Mouse (Mus musculus) CD8-positive naive resting alpha-beta T cell, adult 57 days (primary cell): ENCODE results near the gene 4930519G04Rik. TPM values are rescaled to one million over a fixed set of nuclear protein-coding genes. Genes with fewer than 3 reads are reported as not detected.

Experiments used
- total RNA-seq: library from RNA; stranded (reverse); gene quantifications from one replicate; pipeline ENCODE4 v1.2.4, GENCODE M21; 2023

4930519G04Rik gene
- total RNA-seq, result not detected

DNA sequence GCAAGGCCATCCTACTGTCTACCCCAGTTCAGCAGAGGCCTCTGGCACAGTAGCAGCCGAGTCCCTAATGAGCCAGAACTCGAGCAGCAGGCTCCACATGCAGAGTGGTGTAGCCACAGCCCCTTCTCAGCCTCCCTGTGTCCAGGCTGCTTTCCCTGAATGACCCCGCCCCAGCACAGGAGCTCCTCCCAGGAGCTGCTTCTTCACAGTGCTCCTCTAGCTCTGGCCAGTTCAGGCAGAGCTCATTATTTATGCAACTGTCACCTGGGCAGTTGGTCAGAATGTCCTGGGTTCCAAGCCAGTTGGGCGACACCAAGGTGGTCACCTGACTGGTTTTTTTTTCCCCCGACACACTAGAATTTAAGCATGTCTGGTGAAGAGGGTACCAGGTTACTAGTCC is at the start of gene 4930519G04Rik:
Gene 4930519G04Rik (plus strand): TSS at position 301 of the 400 bp plus-strand sequence.

GRCm38 (mm10) chr5:114822796-114823688 is 30.4 kb upstream of the 4930519G04Rik start, which contains the start of gene 1500011B03Rik:
TSS of gene 1500011B03Rik (minus strand) at chr5:114823468.

DNA sequence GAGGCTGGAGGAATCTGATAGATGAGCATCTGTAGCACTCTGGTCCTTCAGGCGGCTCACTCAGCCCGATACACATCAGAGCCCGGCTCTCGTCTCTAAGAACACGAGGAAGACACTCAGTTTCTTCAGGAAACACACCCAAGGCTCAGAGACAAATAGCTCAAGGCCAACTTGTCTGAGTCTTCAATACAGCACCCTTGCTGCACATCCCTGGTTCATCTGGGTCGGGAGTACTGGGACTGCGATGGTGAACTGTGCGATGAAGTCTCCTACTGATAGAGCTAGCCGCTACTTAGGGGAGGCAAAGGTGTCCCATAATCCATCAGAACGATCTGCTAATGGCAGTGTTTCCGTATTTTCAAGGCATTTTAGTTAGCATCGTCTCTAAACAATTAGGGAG is 5.1 kb downstream of the 4930519G04Rik start, which contains the start of gene Gm9936:
Gene Gm9936 (minus strand): TSS at position 101 of the 400 bp plus-strand sequence.

DNA sequence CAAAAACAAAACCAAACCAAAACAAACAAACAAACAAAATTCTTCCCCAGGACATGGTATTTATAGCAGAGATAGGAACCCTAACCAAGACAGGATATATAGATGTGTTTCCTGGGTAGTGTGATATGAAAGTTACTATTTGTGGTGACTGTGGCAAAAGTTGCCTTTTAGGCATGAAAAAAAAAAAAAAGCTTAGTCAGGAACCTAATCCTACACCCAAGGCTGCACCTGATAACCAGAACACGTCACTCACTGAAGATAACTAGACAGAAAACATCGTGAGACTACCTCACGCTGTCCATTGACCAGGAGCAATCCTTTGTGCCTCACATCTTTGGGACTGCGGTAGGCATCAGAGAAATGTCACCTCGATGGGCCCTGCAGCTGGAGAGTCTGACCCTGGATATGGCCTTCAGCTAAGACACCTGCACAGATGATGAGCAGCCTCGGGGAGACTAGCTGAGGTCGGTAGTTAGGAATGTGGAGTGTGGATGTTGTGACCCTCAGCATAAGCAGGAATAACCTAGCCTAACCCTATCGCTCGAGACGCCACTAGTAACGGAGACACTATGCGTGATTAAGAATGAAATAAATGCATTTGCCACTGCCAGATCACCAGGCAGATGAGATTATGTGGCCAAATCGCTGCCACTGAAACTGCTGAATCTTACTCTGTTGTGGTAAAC is 43.4 kb downstream of the 4930519G04Rik start, which contains the start of gene Oasl2:
Gene Oasl2 (plus strand): TSS at position 249 of the 686 bp plus-strand sequence.

GRCm38 (mm10) chr5:114922998-114923473 is 69.6 kb downstream of the 4930519G04Rik start, which contains the start of gene Oasl1:
TSS of gene Oasl1 (plus strand) at chr5:114923240.

Other genes with a start within 250 kb of the 4930519G04Rik start
- gene Trpv4, start 195.2 kb upstream of the 4930519G04Rik start, total RNA-seq, result 0.34 TPM
- gene Gltp, start 162.7 kb upstream of the 4930519G04Rik start, total RNA-seq, result 116 TPM
- 22.7 TPM for gene Tchp, start 145.9 kb upstream of the 4930519G04Rik start, total RNA-seq
- 149 TPM for gene Ankrd13a, start 79.0 kb upstream of the 4930519G04Rik start, total RNA-seq
- gene Git2, start 78.1 kb upstream of the 4930519G04Rik start, total RNA-seq, result 162 TPM
- gene 1500011B03Rik, start 30.2 kb upstream of the 4930519G04Rik start, total RNA-seq, result 51.1 TPM
- not detected for gene Gm9936, start 5.0 kb downstream of the 4930519G04Rik start, total RNA-seq
- gene Oasl2, start 43.3 kb downstream of the 4930519G04Rik start, total RNA-seq, result 7.9 TPM
- gene Oasl1, start 69.6 kb downstream of the 4930519G04Rik start, total RNA-seq, result 6.7 TPM
- 43.7 TPM for gene 2210016L21Rik, start 88.5 kb downstream of the 4930519G04Rik start, total RNA-seq
- not detected for gene Hnf1a, start 117.4 kb downstream of the 4930519G04Rik start, total RNA-seq
- gene Sppl3, start 157.5 kb downstream of the 4930519G04Rik start, total RNA-seq, result 63.1 TPM
- not detected for gene Gm10401, start 244.6 kb downstream of the 4930519G04Rik start, total RNA-seq